Mouse (Mus musculus): ENCODE results near the gene Gm9573.

- no peak for TF ChIP-seq POLR2A (IDR thresholded peaks at IDR 0.05; ENCODE audit: control insufficient read depth, extremely low read depth, insufficient read depth, low read length, poor library complexity)
- peak; percentile 71; the same call in 1 of the 2 replicates for TF ChIP-seq CTCF (IDR thresholded peaks at IDR 0.05; ENCODE audit: borderline replicate concordance, control insufficient read depth, extremely low read depth, insufficient read depth, low read length, poor library complexity)
Observed at GRCm38 (mm10) chr17:35590410-35591218, 35.8 kb downstream of the Gm9573 start.
